25 mouse cellular contexts compared by ENCODE assay signal in genomic region chr8:118037801-118038200, GRCm38 (mm10).
DNase-seq lines count a peak whose midpoint lies in the region; ATAC-seq lines count a peak whose summit lies in the region.
"Had no signal": no experiment of that assay in that cellular context is flagged by ENCODE, and none has a peak within 500 bp of the region (broad histone marks: within the 10 kb centered on the region; RNA-seq: fewer than 3 reads in every experiment).

No protein-coding gene starts in this region.

- H3K9me3 ChIP-seq in heart, embryonic 11.5 days (replicated peaks; ENCODE audit: control insufficient read depth, low read length) = no peaks in the 10 kb centered on the region
- H3K9me3 ChIP-seq: embryonic facial prominence, embryonic 10.5 days; embryonic facial prominence, embryonic 12.5 days; forebrain, embryonic 13.5 days; forebrain, embryonic 15.5 days had no signal

- H3K4me2 ChIP-seq in heart, embryonic 11.5 days = no peak overlapping the region
- H3K4me2 ChIP-seq: embryonic facial prominence, embryonic 12.5 days; forebrain, embryonic 13.5 days; forebrain, embryonic 15.5 days had no signal

- no peaks in the 10 kb centered on the region for H3K36me3 ChIP-seq in heart, embryonic 11.5 days (ENCODE audit: control insufficient read depth, insufficient read depth, low read length)
- H3K36me3 ChIP-seq: embryonic facial prominence, embryonic 10.5 days; embryonic facial prominence, embryonic 12.5 days; forebrain, embryonic 15.5 days; G1E had no signal

- no peak overlapping the region for H3K9ac ChIP-seq in heart, embryonic 11.5 days (ENCODE audit: low read depth, low read length)
- H3K9ac ChIP-seq: embryonic facial prominence, embryonic 12.5 days; forebrain, embryonic 13.5 days; forebrain, embryonic 15.5 days; forebrain, postnatal 0 days had no signal

- no peaks in the 10 kb centered on the region for H3K4me1 ChIP-seq in heart, embryonic 11.5 days (ENCODE audit: control insufficient read depth, insufficient read depth, low read length)

- no peaks in the 10 kb centered on the region for H3K27me3 ChIP-seq in heart, embryonic 11.5 days (ENCODE audit: control insufficient read depth, insufficient read depth, low read length)
- H3K27me3 ChIP-seq: CH12.LX; embryonic facial prominence, embryonic 12.5 days; forebrain, embryonic 13.5 days; forebrain, embryonic 15.5 days had no signal

- ATAC-seq in heart, embryonic 11.5 days (replicated peaks; ENCODE audit: insufficient number of reproducible peaks, low FRiP score, low TSS enrichment) = no peak
- ATAC-seq: activated CD4-positive, CD25-positive, alpha-beta regulatory T cell, adult 4 months; CD4-positive, CD25-positive, alpha-beta regulatory T cell, adult 4 months; forebrain, embryonic 13.5 days; forebrain, embryonic 15.5 days; forebrain, postnatal 0 days; Patski had no signal

- DNase-seq in embryo, embryonic 10 days (ENCODE audit: low spot score) = peak; percentile 32
- no peak for DNase-seq in embryo, embryonic 11 days
- DNase-seq in heart, adult 11 months = peak; percentile 61
- DNase-seq in testis, postnatal 10 days (ENCODE audit: low spot score) = peak; percentile 34
- no peak for DNase-seq in testis, postnatal 14 days (ENCODE audit: low spot score)
- DNase-seq: adrenal gland, adult 8-10 months; adrenal gland, postnatal 14 days; adrenal gland, postnatal 36 days; B cell, adult 2 months; cerebellum, adult 11-12 months; cerebellum, adult 2 months; cerebellum, adult 9-10 months; cerebellum, postnatal 10 days; cerebellum, postnatal 25 days; forebrain, postnatal 0 days had no signal

- no peak overlapping the region for H3K27ac ChIP-seq in heart, embryonic 11.5 days (ENCODE audit: low read depth, low read length)
- H3K27ac ChIP-seq: embryonic facial prominence, embryonic 10.5 days; embryonic facial prominence, embryonic 12.5 days; forebrain, embryonic 13.5 days; forebrain, embryonic 15.5 days had no signal

- 50% methylated on average over 4 of the region's 4 CpGs for WGBS in heart, embryonic 11.5 days (ENCODE audit: insufficient replicate concordance)

- no peak overlapping the region for H3K4me3 ChIP-seq in heart, embryonic 11.5 days (ENCODE audit: low read depth, low read length)
- H3K4me3 ChIP-seq: embryonic facial prominence, embryonic 10.5 days; embryonic facial prominence, embryonic 12.5 days; forebrain, embryonic 13.5 days; forebrain, embryonic 15.5 days had no signal

Comparison
In these comparisons a context has a peak if more than half of its experiments do, and no peak if none do; other contexts are left out.
1. DNase-seq: peak in embryo, embryonic 10 days (single experiment), heart, adult 11 months (single experiment) and testis, postnatal 10 days (single experiment); none in embryo, embryonic 11 days (single experiment) and testis, postnatal 14 days (single experiment).